Mouse (Mus musculus): ENCODE measurements around the gene C3. TPM values are rescaled to one million over a fixed set of nuclear protein-coding genes. Genes with fewer than 3 reads are reported as not detected.

The C3 gene
- total and polyA plus RNA-seq, 2 experiments from 2014 or later = 0.78 to 1.8 TPM

DNA sequence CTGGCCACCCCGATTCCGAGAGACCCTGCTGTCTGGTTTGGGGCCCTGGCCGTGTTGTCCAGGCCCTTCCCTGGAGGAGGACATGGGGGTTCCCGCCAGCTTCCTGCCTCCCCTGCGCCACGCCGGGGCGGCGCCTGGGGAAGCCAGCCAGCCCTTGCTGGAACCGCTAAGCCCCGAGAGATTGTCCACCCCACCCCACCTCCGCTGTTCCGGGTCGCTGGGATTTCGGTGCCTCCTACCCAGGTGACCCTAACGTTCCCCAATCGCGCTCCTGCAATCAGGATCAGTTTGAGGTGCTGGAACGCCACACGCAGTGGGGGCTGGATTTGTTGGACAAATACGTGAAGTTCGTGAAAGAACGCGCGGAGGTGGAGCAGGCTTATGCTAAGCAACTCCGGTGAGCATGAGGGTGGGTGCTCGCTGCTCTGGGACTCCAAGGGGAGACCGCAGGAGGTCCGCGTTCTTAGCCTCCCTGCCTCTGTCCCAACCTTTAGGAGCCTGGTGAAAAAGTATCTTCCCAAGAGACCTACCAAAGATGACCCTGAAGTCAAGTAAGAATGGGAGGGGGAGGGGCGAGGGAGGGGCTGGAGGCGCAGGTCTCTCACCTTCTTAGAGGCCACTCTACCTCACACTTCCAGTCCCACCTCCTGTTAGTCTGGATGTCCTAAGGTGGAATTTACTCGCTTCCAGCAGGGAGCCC is 22.7 kb upstream of the C3 start:
- H3K4me1 ChIP-seq (ENCODE audit: insufficient read depth, low read length) = peaks cover 16% of the 10 kb centered on the region
- 5% methylated on average over 33 of the region's 33 CpGs for WGBS
- peak overlapping the region; percentile 76 for H3K4me3 ChIP-seq (ENCODE audit: low read length)

DNA sequence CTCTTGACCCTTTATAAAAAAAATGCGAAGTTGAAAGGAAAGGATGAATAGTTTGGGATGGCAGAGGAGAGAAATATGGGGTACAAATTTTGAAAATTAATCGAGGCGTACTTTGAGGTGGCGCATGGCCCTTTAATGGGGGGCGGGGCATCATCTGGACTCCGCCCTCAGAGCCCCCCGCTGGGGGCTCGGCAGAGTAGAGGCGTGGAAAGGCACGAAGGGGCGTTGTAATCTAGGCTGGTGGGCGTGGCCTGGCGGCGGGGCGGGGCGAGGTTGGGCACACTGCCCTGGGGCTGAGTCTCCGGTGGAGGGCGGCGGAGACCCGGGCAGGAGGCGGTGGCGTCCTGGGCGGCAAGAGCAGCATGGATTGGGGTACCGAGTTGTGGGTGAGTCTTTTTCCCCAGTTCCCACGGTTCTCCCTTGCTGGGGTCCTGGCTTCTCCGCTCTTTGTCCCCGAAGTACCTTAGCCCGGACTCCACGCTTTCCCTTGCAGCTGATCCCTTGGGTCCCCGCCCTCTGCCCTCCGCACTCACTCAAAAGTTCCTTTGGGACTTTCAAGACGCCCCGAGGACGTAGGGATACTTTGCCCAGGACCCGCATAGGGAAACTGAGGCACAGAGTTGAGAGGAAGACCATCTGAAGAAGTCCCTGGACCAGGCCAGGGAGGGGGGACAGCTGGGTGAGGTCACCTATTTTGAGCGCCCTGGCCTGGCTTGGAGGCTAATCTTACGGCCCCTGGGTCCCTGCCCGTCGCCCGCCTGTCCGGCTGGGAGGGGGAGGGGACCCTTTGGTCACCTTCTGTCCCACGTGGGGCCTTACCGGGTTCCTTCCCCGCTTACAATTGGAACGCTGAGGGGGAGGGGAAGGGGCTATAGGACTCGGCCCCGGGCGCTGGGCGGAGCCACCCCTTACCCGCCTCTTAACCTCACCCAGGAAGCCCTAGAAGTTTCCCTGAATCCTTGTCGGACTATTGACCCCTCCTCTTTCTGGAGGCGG is 21.5 kb upstream of the C3 start, which contains the start of gene Trip10:
Gene Trip10 (plus strand): TSS at position 270 of the 996 bp plus-strand sequence.
- H3K36me3 ChIP-seq (ENCODE audit: insufficient read depth, low read length) = no peaks in the 10 kb centered on the region
- peak within 1 kb of the TSS; percentile 76 for H3K4me3 ChIP-seq (ENCODE audit: low read length)
- peak; percentile 17 for TF ChIP-seq CTCF (IDR thresholded peaks at IDR 0.05; ENCODE audit: low read depth)
- DNase-seq (ENCODE audit: low spot score) (peak; percentile 89), ATAC-seq (0 out of 2 replicates have a peak, but pooled peaks have one; percentile 1)
- peak within 1 kb of the TSS; percentile 47 for H3K9ac ChIP-seq (replicated peaks; ENCODE audit: low read length)
- H3K9me3 ChIP-seq (ENCODE audit: low read length) = no peaks in the 10 kb centered on the region
- peaks cover 16% of the 10 kb centered on the region for H3K4me1 ChIP-seq (ENCODE audit: insufficient read depth, low read length)
- under 1% methylated on average over 50 of the region's 52 CpGs for WGBS
- peak within 1 kb of the TSS; percentile 97 for H3K4me2 ChIP-seq (ENCODE audit: low read depth, low read length)
- peak within 1 kb of the TSS; percentile 84 for H3K27ac ChIP-seq
- no peaks in the 10 kb centered on the region for H3K27me3 ChIP-seq (ENCODE audit: insufficient read depth, low read length)

More for the DNA sequence above, 22.7 kb upstream of the C3 start:
- Histone ChIP-seq H3K36me3 (ENCODE audit: insufficient read depth, low read length) (no peaks in the 10 kb centered on the region), H3K4me2 (ENCODE audit: low read depth, low read length) (peak overlapping the region; percentile 97), H3K27me3 (ENCODE audit: insufficient read depth, low read length) (no peaks in the 10 kb centered on the region), H3K27ac (no peak overlapping the region), H3K9ac (replicated peaks; ENCODE audit: low read length) (peak overlapping the region; percentile 47), H3K9me3 (ENCODE audit: low read length) (no peaks in the 10 kb centered on the region)
- no peak for TF ChIP-seq CTCF (IDR thresholded peaks at IDR 0.05; ENCODE audit: low read depth)
- peak; percentile 7 for DNase-seq (ENCODE audit: low spot score)
- no peak for ATAC-seq

- Histone ChIP-seq H3K36me3 (ENCODE audit: insufficient read depth, low read length) (no peaks in the 10 kb centered on the region), H3K27me3 (ENCODE audit: insufficient read depth, low read length) (no peaks in the 10 kb centered on the region), H3K4me3 (ENCODE audit: low read length) (peak overlapping the region; percentile 76), H3K9me3 (ENCODE audit: low read length) (no peaks in the 10 kb centered on the region), H3K4me2 (ENCODE audit: low read depth, low read length) (peak overlapping the region; percentile 97), H3K9ac (replicated peaks; ENCODE audit: low read length) (peak overlapping the region; percentile 47), H3K4me1 (ENCODE audit: insufficient read depth, low read length) (peaks cover 16% of the 10 kb centered on the region), H3K27ac (peak overlapping the region; percentile 84)
- peak; percentile 3 for DNase-seq (ENCODE audit: low spot score)
- TF ChIP-seq CTCF (IDR thresholded peaks at IDR 0.05; ENCODE audit: low read depth) = no peak
- 9% methylated on average over 13 of the region's 13 CpGs for WGBS
- no peak for ATAC-seq
Observed at GRCm38 (mm10) chr17:57248771-57249170, 20.8 kb upstream of the C3 start.

- TF ChIP-seq CTCF (IDR thresholded peaks at IDR 0.05; ENCODE audit: low read depth) = peak; percentile 86
- Histone ChIP-seq H3K9ac (replicated peaks; ENCODE audit: low read length) (peak within 1 kb of the TSS; percentile 81), H3K9me3 (ENCODE audit: low read length) (no peaks in the 10 kb centered on the region), H3K4me1 (ENCODE audit: insufficient read depth, low read length) (peaks cover 16% of the 10 kb centered on the region), H3K4me3 (ENCODE audit: low read length) (peak within 1 kb of the TSS; percentile 76), H3K27me3 (ENCODE audit: insufficient read depth, low read length) (no peaks in the 10 kb centered on the region), H3K27ac (peak within 1 kb of the TSS; percentile 99), H3K36me3 (ENCODE audit: insufficient read depth, low read length) (no peaks in the 10 kb centered on the region), H3K4me2 (ENCODE audit: low read depth, low read length) (peak within 1 kb of the TSS; percentile 97)
- DNase-seq (ENCODE audit: low spot score) = peak; percentile 92
- ATAC-seq = peak; percentile 57
- 0% methylated on average over 12 of the region's 12 CpGs for WGBS
Observed at GRCm38 (mm10) chr17:57248201-57248699, 20.3 kb upstream of the C3 start, which contains the start of gene Gpr108. TSS of gene Gpr108 (minus strand) at chr17:57248446.

GRCm38 (mm10) chr17:57247393-57248200 is 19.7 kb upstream of the C3 start:
- Histone ChIP-seq H3K27ac (peak overlapping the region; percentile 99), H3K4me1 (ENCODE audit: insufficient read depth, low read length) (peaks cover 16% of the 10 kb centered on the region), H3K4me3 (ENCODE audit: low read length) (peak overlapping the region; percentile 76), H3K9me3 (ENCODE audit: low read length) (no peaks in the 10 kb centered on the region), H3K9ac (replicated peaks; ENCODE audit: low read length) (peak overlapping the region; percentile 81), H3K36me3 (ENCODE audit: insufficient read depth, low read length) (no peaks in the 10 kb centered on the region), H3K27me3 (ENCODE audit: insufficient read depth, low read length) (no peaks in the 10 kb centered on the region), H3K4me2 (ENCODE audit: low read depth, low read length) (peak overlapping the region; percentile 97)
- peak; percentile 40; the same call in 1 of the 2 replicates for TF ChIP-seq CTCF (IDR thresholded peaks at IDR 0.05; ENCODE audit: low read depth)
- ATAC-seq (peak; percentile 96), DNase-seq (ENCODE audit: low spot score) (peak; percentile 99)
- under 1% methylated on average over 45 of the region's 46 CpGs for WGBS

Measured in hindbrain, postnatal 0 days (tissue).